Mouse (Mus musculus): ENCODE results near the gene Sergef. TPM values are rescaled to one million over a fixed set of nuclear protein-coding genes. Genes with fewer than 3 reads are reported as not detected.

Gene Sergef
- polyA plus RNA-seq, 1 experiment from 2014 or later, result 12.3 TPM

Other genes starting within 250 kb of the Sergef start
- 0.69 and 1.1 TPM in 2 replicates for gene Kcnc1, start 243.3 kb downstream of the Sergef start, polyA plus RNA-seq (2014; fragmentation: Nextera tagmentation; extraction: Ambion mirVana)
- gene Tph1, start 32.7 kb upstream of the Sergef start, polyA plus RNA-seq (2014; fragmentation: Nextera tagmentation; extraction: Ambion mirVana), result 0.83 and 1.9 TPM in 2 replicates
- gene Saal1, start 70.9 kb upstream of the Sergef start, polyA plus RNA-seq (2014; fragmentation: Nextera tagmentation; extraction: Ambion mirVana), result 26.8 and 31.5 TPM in 2 replicates
- 0.61 TPM in 1 of 2 replicates, not detected in the other for gene Saa3, start 75.9 kb upstream of the Sergef start, polyA plus RNA-seq (2014; fragmentation: Nextera tagmentation; extraction: Ambion mirVana)
- not detected in 2 replicates for gene Saa4, start 92.8 kb upstream of the Sergef start, polyA plus RNA-seq (2014; fragmentation: Nextera tagmentation; extraction: Ambion mirVana)
- gene Saa1, start 103.2 kb upstream of the Sergef start, polyA plus RNA-seq (2014; fragmentation: Nextera tagmentation; extraction: Ambion mirVana), result 0.51 TPM in 1 of 2 replicates, not detected in the other
- not detected in 2 replicates for gene Saa2, start 112.0 kb upstream of the Sergef start, polyA plus RNA-seq (2014; fragmentation: Nextera tagmentation; extraction: Ambion mirVana)
- gene Hps5, start 156.3 kb upstream of the Sergef start, polyA plus RNA-seq (2014; fragmentation: Nextera tagmentation; extraction: Ambion mirVana), result 16.2 and 17.3 TPM in 2 replicates
- gene Gtf2h1, start 156.3 kb upstream of the Sergef start, polyA plus RNA-seq (2014; fragmentation: Nextera tagmentation; extraction: Ambion mirVana), result 51.2 and 56.7 TPM in 2 replicates
- 1,559 and 1,681 TPM in 2 replicates for gene Ldha, start 201.7 kb upstream of the Sergef start, polyA plus RNA-seq (2014; fragmentation: Nextera tagmentation; extraction: Ambion mirVana)
- gene Ldhc, start 221.4 kb upstream of the Sergef start, polyA plus RNA-seq (2014; fragmentation: Nextera tagmentation; extraction: Ambion mirVana), result 0.26 TPM in 1 of 2 replicates, not detected in the other

Measured in embryonic facial prominence, embryonic 14.5 days (tissue).